Mouse (Mus musculus): ENCODE measurements around the gene Ubp1. TPM values are rescaled to one million over a fixed set of nuclear protein-coding genes. Genes with fewer than 3 reads are reported as not detected.
A peak's percentile ranks its signal among the peaks of the same experiment; 100 is the strongest.
"Not testable (repeated sequence)": the region's sequence is repeated elsewhere in the genome, so short reads cannot be mapped to it uniquely, and the experiment has no call there.

The Ubp1 gene
- total RNA-seq (2022) = 10 to 100 TPM; 12.6 to 18.0 (median 16.6) TPM

- peak; percentile 93 to 98 for DNase-seq (ENCODE audit: low spot score in 2 of 2)
These were observed at the start of gene Ubp1 for GRCm38 (mm10) chr9:113930534-113931374. Gene Ubp1, plus strand, starts transcription at chr9:113930934.

- DNase-seq (ENCODE audit: low spot score in 2 of 2) = no peak
These were observed 35.8 kb upstream of the Ubp1 start for GRCm38 (mm10) chr9:113894903-113895302.

- no peak for DNase-seq (ENCODE audit: low spot score in 2 of 2)
These were observed 27.6 kb upstream of the Ubp1 start for GRCm38 (mm10) chr9:113903136-113903535.

- DNase-seq (ENCODE audit: low spot score in 2 of 2) = not testable (repeated sequence)
These were observed 26.4 kb upstream of the Ubp1 start for GRCm38 (mm10) chr9:113904315-113904714.

- DNase-seq (ENCODE audit: low spot score in 2 of 2) = no peak
These were observed 14.9 kb upstream of the Ubp1 start for GRCm38 (mm10) chr9:113915789-113916188.

GRCm38 (mm10) chr9:113922677-113923076 is 8.1 kb upstream of the Ubp1 start:
- no peak for DNase-seq (ENCODE audit: low spot score in 2 of 2)

- DNase-seq (ENCODE audit: low spot score in 2 of 2) = no peak
These were observed 5.9 kb upstream of the Ubp1 start for GRCm38 (mm10) chr9:113924883-113925282.

- no peak for DNase-seq (ENCODE audit: low spot score in 2 of 2)
These were observed 2.1 kb upstream of the Ubp1 start for GRCm38 (mm10) chr9:113928591-113928990.

- no peak for DNase-seq (ENCODE audit: low spot score in 2 of 2)
These were observed 1.1 kb upstream of the Ubp1 start for GRCm38 (mm10) chr9:113929676-113930075.

GRCm38 (mm10) chr9:113931375-113932099 is 803 bp downstream of the Ubp1 start:
- peak; percentile 12 to 22 for DNase-seq (ENCODE audit: low spot score in 2 of 2)

GRCm38 (mm10) chr9:113932100-113932470 is 1.4 kb downstream of the Ubp1 start:
- no peak for DNase-seq (ENCODE audit: low spot score in 2 of 2)

- no peak for DNase-seq (ENCODE audit: low spot score in 2 of 2)
These were observed 1.8 kb downstream of the Ubp1 start for GRCm38 (mm10) chr9:113932501-113932900.

- DNase-seq (ENCODE audit: low spot score in 2 of 2) = no peak
These were observed 4.9 kb downstream of the Ubp1 start for GRCm38 (mm10) chr9:113935638-113936037.

GRCm38 (mm10) chr9:113939063-113939850 is 8.5 kb downstream of the Ubp1 start:
- DNase-seq (ENCODE audit: low spot score in 2 of 2) = no peak

GRCm38 (mm10) chr9:113941103-113941805 is 10.5 kb downstream of the Ubp1 start:
- DNase-seq (ENCODE audit: low spot score in 2 of 2) = no peak

- no peak for DNase-seq (ENCODE audit: low spot score in 2 of 2)
These were observed 12.6 kb downstream of the Ubp1 start for GRCm38 (mm10) chr9:113943372-113943771.

GRCm38 (mm10) chr9:113947216-113947615 is 16.5 kb downstream of the Ubp1 start:
- no peak for DNase-seq (ENCODE audit: low spot score in 2 of 2)

- DNase-seq (ENCODE audit: low spot score in 2 of 2) = no peak
These were observed 27.0 kb downstream of the Ubp1 start for GRCm38 (mm10) chr9:113957777-113958176.

- DNase-seq (ENCODE audit: low spot score in 2 of 2) = no peak
These were observed 33.0 kb downstream of the Ubp1 start for GRCm38 (mm10) chr9:113963718-113964117.

- DNase-seq (ENCODE audit: low spot score in 2 of 2) = no peak
These were observed 33.7 kb downstream of the Ubp1 start for GRCm38 (mm10) chr9:113964415-113964814.

GRCm38 (mm10) chr9:113966838-113967237 is 36.1 kb downstream of the Ubp1 start:
- DNase-seq (ENCODE audit: low spot score in 2 of 2) = no peak
